Mouse (Mus musculus) lung, embryonic 14.5 days (tissue): Measurements from ENCODE around the gene Wars. TPM values are rescaled to one million over a fixed set of nuclear protein-coding genes. Genes with fewer than 3 reads are reported as not detected.

Experiments used
- ATAC-seq: fragments of 200-750 bp; cut with Nextera tagmentation; 2 replicates; pipeline ENCODE4 v1.8.0; 2017; ENCODE audit warnings: mild to moderate bottlenecking, moderate TSS enrichment, moderate library complexity; ENCODE audit not compliant: insufficient read depth
- DNase-seq: peaks from one replicate; pipeline ENCODE4 v3.0.0-alpha.2; 2015
- H3K27ac ChIP-seq: fragments of 300-500 bp; sonication (generic); 2 replicates; pipeline ENCODE4 v1.5.1; 2014; ENCODE audit warnings: low read depth, mild to moderate bottlenecking, moderate library complexity
- H3K27me3 ChIP-seq: fragments of 300-500 bp; sonication (generic); 2 replicates; pipeline ENCODE4 v1.6.1; 2014; ENCODE audit warnings: low read length, control low read depth; ENCODE audit not compliant: insufficient read depth
- H3K36me3 ChIP-seq: fragments of 300-500 bp; sonication (generic); 2 replicates; pipeline ENCODE4 v1.6.1; 2014; ENCODE audit warnings: control low read depth; ENCODE audit not compliant: insufficient read depth
- H3K4me1 ChIP-seq: fragments of 300-500 bp; sonication (generic); 2 replicates; pipeline ENCODE4 v1.6.1; 2014; ENCODE audit warnings: antibody characterized with exemption, control low read depth; ENCODE audit not compliant: insufficient read depth
- H3K4me2 ChIP-seq: fragments of 300-500 bp; sonication (generic); 2 replicates; pipeline ENCODE4 v1.6.1; 2014; ENCODE audit warnings: mild to moderate bottlenecking
- H3K4me3 ChIP-seq: fragments of 300-500 bp; sonication (generic); 2 replicates; pipeline ENCODE4 v1.5.1; 2014; ENCODE audit warnings: low read depth, low read length
- H3K9ac ChIP-seq: fragments of 300-500 bp; sonication (generic); 2 replicates; pipeline ENCODE4 v1.6.1; 2014
- H3K9me3 ChIP-seq: fragments of 300-500 bp; sonication (generic); 2 replicates; pipeline ENCODE4 v1.6.1; 2016; ENCODE audit warnings: low read depth, low read length, control low read depth
- CTCF ChIP-seq: IDR thresholded peaks from 2 replicates; pipeline ENCODE4 v1.5.1; 2016; ENCODE audit warnings: antibody characterized with exemption, low read depth
- WGBS: fragments of 180-500 bp; shearing (Covaris S2); extraction: QIAGEN DNeasy Blood & Tissue Kit; methylation state at CpG from one replicate; pipeline ENCODE4 v1.1.7; 2014; 5-methylcytosine and 5-hydroxymethylcytosine counted together
- polyA plus RNA-seq: library from polyadenylated mRNA; unstranded; fragments of >200 nt; fragmentation: Nextera tagmentation; extraction: Ambion mirVana; gene quantifications from 2 replicates; pipeline ENCODE4 v1.2.1, GENCODE M21; 2014

Wars gene
- polyA plus RNA-seq, 1 experiment from 2014 or later = 101 TPM

DNA sequence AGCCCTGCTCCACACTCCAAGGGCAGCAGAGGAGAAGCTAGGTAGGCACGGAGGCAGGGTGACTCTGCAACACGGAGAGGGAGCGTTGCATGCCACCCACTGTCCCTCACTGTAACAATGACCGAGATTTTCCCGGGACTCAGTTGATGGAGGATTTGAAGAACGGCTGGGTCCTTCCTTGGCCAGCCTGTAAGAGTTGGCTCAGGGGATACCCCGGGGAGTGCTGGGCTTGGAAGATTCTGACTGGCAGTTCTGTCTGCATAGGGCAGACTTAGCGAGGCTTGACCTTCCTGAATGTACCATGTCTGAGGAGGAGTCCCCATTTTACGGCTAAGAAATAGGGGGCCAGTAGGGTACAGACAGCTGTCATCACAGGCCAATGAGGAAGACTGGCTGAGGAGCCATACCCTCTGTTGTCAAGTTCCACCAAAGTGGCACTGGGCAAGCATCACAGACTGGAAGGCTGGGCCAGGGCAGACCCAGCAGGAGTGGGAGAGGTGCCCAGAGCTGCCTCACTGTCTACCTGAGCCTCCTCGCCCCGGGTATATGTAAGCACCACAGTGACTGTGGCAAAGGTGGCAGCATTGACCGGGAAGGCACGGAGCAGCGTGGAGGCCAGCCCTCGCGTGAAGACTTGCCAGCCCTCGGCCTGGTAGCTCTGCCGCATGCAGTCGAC lies 67.6 kb downstream of the Wars start:
- no peak overlapping the region for H3K27ac ChIP-seq
- H3K4me1 ChIP-seq = peaks cover 3% of the 10 kb centered on the region; the same call in 1 of the 2 replicates
- no peaks in the 10 kb centered on the region for H3K27me3 ChIP-seq
- WGBS = 89% methylated on average over 19 of the region's 19 CpGs
- H3K4me3 ChIP-seq = no peak overlapping the region
- DNase-seq (no peak), ATAC-seq (no peak)
- H3K9me3 ChIP-seq = no peaks in the 10 kb centered on the region
- no peak overlapping the region for H3K4me2 ChIP-seq
- peaks cover 13% of the 10 kb centered on the region; the same call in 1 of the 2 replicates for H3K36me3 ChIP-seq
- TF ChIP-seq CTCF = no peak
- H3K9ac ChIP-seq = no peak overlapping the region

DNA sequence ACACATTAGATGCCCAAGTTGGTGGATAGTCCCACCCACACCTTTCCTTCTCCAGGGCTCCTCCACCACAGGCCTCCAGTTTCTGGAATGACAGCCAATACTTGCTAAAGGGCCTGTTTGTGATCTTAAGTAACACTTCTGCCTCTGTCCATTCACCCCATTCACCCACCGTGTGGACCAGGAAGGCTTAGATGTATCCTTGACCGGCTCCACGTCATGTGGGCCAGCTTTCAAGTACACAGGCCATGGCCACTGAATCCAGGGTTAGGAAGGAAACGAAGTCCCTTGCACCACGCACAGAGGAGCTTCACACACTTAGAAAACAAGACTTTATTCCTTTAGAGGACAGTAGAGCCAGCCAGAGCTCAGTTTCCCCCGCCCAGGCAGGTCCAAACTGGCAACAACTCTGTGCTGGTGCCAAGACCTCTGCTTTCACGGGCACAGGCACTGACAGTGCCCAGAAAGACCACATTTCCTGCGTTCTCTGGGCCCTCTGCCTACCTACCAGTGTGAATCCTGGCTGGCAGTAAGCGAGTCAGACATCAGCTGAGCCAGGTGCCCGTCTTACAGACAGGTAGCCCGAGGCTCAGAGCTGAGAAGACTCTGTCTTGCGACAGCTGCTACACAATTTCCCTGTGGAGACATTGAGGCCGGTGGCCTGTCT lies 68.3 kb downstream of the Wars start:
- Histone ChIP-seq H3K4me1 (no peaks in the 10 kb centered on the region), H3K9me3 (no peaks in the 10 kb centered on the region), H3K4me3 (no peak overlapping the region), H3K9ac (no peak overlapping the region), H3K27me3 (no peaks in the 10 kb centered on the region), H3K36me3 (peaks cover 13% of the 10 kb centered on the region; the same call in 1 of the 2 replicates), H3K27ac (no peak overlapping the region), H3K4me2 (no peak overlapping the region)
- ATAC-seq (no peak), DNase-seq (no peak)
- WGBS = 92% methylated on average over 13 of the region's 13 CpGs
- TF ChIP-seq CTCF = no peak

- DNase-seq (no peak), ATAC-seq (no peak)
- Histone ChIP-seq H3K27me3 (no peaks in the 10 kb centered on the region), H3K4me1 (no peaks in the 10 kb centered on the region), H3K4me3 (no peak overlapping the region), H3K4me2 (no peak overlapping the region), H3K36me3 (peaks cover 17% of the 10 kb centered on the region; the same call in 1 of the 2 replicates), H3K27ac (no peak overlapping the region), H3K9me3 (no peaks in the 10 kb centered on the region), H3K9ac (no peak overlapping the region)
- TF ChIP-seq CTCF = no peak
- WGBS = 84% methylated on average over 15 of the region's 15 CpGs
Measured at GRCm38 (mm10) chr12:108824225-108824874, 69.6 kb downstream of the Wars start.

DNA sequence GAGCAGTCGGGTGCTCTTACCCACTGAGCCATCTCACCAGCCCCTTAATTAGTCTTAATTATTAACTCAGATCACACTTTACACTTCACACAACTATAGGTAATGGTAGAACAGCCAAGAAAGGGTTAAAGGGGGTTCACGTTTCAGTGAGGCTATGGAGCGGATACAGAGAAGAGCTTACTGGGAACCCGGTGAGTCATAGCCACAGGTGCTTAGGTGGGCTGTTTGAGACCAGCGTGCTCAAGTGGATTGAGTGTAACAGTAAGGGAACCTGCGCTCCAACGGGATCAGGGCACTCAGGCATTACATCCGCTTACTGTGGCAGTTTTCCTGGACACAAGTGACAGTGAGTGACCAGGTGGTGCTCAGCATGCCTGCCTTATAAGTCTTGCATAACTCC lies 70.9 kb downstream of the Wars start:
- Histone ChIP-seq H3K36me3 (peaks cover 28% of the 10 kb centered on the region; the same call in 1 of the 2 replicates), H3K27ac (no peak overlapping the region), H3K9ac (no peak overlapping the region), H3K9me3 (no peaks in the 10 kb centered on the region), H3K4me3 (no peak overlapping the region), H3K27me3 (no peaks in the 10 kb centered on the region), H3K4me1 (no peaks in the 10 kb centered on the region), H3K4me2 (no peak overlapping the region)
- 50% methylated on average over 8 of the region's 8 CpGs for WGBS
- ATAC-seq (0 out of 2 replicates have a peak, but pooled peaks have one; percentile 15), DNase-seq (peak; percentile 28)
- no peak for TF ChIP-seq CTCF

DNA sequence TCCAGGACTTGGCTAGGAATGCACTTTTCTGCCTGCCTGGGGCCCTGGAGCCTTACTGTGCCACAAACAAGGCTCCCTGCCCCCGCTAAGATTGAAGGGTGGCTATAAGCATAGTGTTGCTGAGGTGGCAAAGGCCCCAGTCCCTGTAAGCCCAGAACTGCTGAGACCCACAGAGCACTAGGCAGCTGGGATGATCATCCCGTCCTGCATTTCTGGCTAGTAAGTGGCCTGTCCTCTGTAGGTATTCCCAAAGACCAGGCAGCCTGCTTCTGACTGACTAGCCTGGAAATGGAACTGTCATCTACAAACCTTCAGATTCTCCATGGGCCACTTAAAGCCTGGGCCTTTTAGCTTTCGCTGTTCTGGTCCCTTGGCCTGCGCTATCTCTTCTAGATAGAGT lies 73.5 kb downstream of the Wars start:
- no peaks in the 10 kb centered on the region for H3K9me3 ChIP-seq
- no peak for ATAC-seq
- DNase-seq = no peak
- no peak overlapping the region for H3K4me2 ChIP-seq
- H3K27me3 ChIP-seq = no peaks in the 10 kb centered on the region
- no peak overlapping the region for H3K9ac ChIP-seq
- H3K4me3 ChIP-seq = no peak overlapping the region
- no peak overlapping the region for H3K27ac ChIP-seq
- H3K4me1 ChIP-seq = no peaks in the 10 kb centered on the region
- TF ChIP-seq CTCF = no peak
- H3K36me3 ChIP-seq = peaks cover 37% of the 10 kb centered on the region
- 83% methylated on average over 4 of the region's 4 CpGs for WGBS

DNA sequence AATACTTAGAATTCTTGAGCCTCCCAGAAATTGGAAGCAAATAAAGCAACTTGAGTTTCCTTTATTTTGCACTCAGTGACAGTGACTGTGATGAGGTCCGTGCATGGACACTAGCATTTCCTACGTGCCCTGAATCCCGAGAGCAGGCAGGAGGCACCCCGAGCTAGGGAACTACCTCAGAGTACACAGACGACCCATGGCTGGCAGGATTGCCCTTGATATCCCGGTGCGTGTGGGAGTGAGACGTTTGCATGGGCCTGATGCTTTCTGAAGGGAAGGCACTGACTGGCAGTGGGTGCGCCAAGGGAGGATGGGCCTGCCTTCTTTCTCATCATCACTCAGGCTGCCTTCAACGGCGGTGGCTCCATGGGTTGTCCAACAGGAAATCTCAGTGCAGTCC lies 77.4 kb downstream of the Wars start:
- 75% methylated on average over 11 of the region's 11 CpGs for WGBS
- Histone ChIP-seq H3K9me3 (no peaks in the 10 kb centered on the region), H3K4me3 (no peak overlapping the region), H3K27ac (no peak overlapping the region), H3K36me3 (peaks cover 65% of the 10 kb centered on the region), H3K4me1 (no peaks in the 10 kb centered on the region), H3K27me3 (no peaks in the 10 kb centered on the region), H3K4me2 (no peak overlapping the region), H3K9ac (no peak overlapping the region)
- no peak for DNase-seq
- TF ChIP-seq CTCF = no peak
- no peak for ATAC-seq

DNA sequence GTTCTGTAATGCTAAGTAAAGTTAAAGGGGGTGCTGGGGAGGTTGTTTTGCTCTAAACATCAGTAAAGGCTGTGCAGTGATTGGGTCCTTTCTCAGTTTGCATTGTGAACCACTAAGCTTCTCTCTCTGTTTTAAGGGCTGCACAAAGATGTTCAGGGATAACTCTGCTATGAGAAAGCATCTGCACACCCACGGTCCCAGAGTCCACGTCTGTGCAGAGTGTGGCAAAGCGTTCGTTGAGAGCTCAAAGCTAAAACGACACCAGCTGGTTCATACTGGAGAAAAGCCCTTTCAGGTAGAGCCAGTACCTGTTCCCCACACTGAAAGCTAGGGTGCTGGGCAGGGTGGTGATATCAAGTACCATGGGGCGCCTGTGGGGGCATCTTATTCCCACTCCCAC lies 79.5 kb downstream of the Wars start:
- no peak for TF ChIP-seq CTCF
- no peaks in the 10 kb centered on the region for H3K27me3 ChIP-seq
- no peaks in the 10 kb centered on the region for H3K4me1 ChIP-seq
- H3K36me3 ChIP-seq = peaks cover 70% of the 10 kb centered on the region
- ATAC-seq (no peak), DNase-seq (no peak)
- no peak overlapping the region for H3K27ac ChIP-seq
- no peaks in the 10 kb centered on the region for H3K9me3 ChIP-seq
- no peak overlapping the region for H3K4me3 ChIP-seq
- no peak overlapping the region for H3K9ac ChIP-seq
- 90% methylated on average over 6 of the region's 6 CpGs for WGBS
- H3K4me2 ChIP-seq = no peak overlapping the region
